Mouse (Mus musculus) T-helper 2 cell (primary cell): ENCODE data around the gene Yipf7.

Experiments used
- in situ Hi-C: fragments of 300-600 bp; cut with MboI, MseI; formaldehyde crosslinking; loops from one replicate; pipeline ENCODE4 v1.15.1; 2025; ENCODE audit warnings: high pct_unique_total_duplicates

The Yipf7 gene

GRCm38 (mm10) chr5:69542489-69542888 is at the start of gene Yipf7:
Gene Yipf7, minus strand, starts transcription at chr5:69542648.
- in situ Hi-C loops = no loop called here

- in situ Hi-C loops = no loop called here
Observed at GRCm38 (mm10) chr5:69591640-69592461, 49.4 kb upstream of the Yipf7 start, which contains the start of gene Gnpda2. Gene Gnpda2, minus strand, starts transcription at chr5:69592340.

DNA sequence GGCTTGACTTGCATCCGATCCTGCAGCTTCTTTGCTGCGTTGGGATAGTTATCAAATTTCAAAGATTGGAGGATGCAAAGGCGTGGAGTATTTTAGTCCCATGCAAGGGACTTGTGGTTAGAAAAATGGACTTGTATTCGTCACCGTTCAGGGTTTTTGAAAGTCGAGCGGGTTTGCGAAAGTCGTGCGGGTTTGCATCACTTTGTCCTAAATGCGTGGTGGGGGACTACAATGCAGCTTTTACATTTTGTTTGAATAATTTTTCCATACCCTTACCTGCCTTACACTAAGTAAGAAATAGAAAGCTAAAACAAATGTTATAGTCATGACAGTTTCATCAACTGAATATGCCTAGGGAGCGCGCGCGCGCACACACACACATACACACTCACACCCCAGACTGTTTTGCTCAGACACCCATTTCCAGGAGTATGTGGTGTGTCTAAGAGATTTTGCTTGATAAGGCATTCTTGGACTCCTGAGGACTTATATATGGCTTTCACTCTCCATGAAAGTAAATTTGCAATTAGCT is 15.0 kb upstream of the Yipf7 start:
- in situ Hi-C loops = no loop called here

GRCm38 (mm10) chr5:69556628-69557403 is 14.4 kb upstream of the Yipf7 start, which contains the start of gene Guf1:
Gene Guf1, plus strand, starts transcription at chr5:69556923.
- in situ Hi-C loops = no loop called here

DNA sequence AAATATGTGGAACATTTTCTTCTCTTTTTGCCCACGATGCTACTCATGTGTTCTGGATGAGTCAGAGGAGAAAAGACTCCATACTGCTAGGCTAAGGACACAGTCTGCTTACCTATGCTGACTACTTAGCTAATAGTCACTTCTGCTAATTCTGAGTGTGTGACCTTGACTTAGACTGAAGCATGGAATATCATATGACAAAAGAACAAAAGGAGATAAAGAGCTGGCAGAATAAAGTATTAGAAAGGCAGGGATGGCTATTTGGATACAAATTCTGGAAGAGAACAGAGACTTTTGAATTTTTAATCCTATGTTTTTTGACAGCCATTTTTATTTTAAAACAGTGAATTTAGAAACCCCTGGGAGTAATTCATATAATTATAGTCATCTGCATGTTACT is 768 bp downstream of the Yipf7 start:
- in situ Hi-C loops = no loop called here

DNA sequence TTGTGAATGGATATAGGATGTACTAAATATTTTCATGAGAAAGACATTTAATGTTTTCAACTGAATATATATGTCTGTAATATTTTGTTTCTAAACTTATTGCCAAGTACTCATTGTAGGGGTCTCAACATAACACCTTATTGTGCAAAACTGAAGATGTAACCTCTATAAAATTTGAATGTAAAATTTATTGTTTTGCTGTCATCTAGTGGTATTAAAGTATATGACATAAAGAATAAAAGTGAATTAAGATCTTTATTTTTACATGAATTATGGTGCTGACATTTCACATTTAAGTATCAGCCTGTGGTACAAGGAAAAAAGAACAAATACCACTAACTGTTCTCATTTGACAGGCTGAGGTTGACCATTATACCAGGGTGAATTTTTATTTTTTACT is 18.5 kb downstream of the Yipf7 start:
- in situ Hi-C loops = no loop called here

GRCm38 (mm10) chr5:69522064-69522463 is 20.4 kb downstream of the Yipf7 start:
- in situ Hi-C loops = no loop called here

DNA sequence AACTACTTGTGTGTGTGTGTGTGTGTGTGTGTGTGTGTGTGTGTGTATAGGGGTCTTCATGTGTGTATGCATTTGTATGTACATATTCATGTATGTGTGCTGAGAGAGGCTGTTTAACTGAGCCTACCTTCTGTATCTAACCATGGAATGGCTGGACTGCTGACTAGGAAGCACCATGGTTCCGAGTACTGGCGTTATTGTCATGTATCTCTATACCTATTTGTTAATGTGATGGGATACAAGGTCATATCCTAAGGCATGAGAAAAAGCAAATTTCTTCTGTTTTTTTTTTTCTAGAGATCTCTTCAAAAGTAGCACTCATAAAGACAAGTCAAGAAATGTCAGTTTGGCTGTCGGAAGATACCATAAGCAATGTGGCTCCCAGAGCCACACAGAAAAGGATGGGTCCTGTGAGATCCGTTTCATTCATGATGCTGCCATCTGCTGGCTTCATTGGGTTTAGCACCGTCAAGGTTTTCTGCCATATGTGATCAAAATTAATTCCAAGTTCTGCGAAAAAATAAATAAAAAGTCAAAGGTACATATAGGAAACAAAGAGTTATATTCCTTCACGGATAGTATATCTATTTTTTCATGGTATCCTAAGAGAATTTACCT is 21.7 kb downstream of the Yipf7 start:
- in situ Hi-C loops = no loop called here

DNA sequence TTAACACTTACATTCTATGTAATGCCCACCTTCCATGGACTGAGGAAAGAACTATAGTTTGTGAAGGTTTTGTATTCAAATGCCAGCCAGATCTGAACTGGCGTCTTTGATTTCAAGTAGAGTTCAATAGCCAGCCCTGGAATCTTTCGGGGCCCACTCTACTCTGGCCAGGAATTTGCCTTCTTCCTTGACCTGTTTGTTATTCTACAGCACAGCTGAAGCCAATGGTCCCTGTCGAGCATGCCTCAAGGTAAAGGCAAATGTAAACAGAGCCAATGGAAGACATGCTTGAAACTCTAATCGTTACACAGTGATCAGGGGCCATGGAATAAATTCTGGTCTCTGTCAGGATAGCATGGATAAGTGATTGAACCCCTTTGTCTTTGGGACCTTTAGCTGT is 30.2 kb downstream of the Yipf7 start:
- in situ Hi-C loops = no loop called here

GRCm38 (mm10) chr5:69511631-69512030 is 30.8 kb downstream of the Yipf7 start:
- in situ Hi-C loops = no loop called here

- in situ Hi-C loops = no loop called here
Observed at GRCm38 (mm10) chr5:69507045-69507444, 35.4 kb downstream of the Yipf7 start.

DNA sequence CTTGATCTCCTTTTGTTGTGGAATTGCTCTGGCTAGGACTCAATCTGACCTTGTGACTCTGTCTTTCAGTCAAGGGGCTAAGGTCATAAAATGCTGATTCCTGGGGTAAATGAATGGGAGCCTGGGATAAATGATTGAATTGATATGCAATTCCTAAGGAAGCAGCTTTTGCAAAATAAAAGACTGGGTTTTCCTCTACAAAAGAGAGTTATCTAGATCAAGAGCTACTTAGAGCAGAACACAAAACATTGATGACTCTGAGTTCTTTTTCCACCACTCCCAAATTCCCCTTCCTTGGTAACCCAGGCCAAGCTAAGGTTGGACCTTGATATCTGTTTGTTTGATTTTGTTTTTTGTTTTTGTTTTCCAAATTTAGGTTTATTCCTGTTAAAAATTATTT is 53.4 kb downstream of the Yipf7 start:
- in situ Hi-C loops = no loop called here

GRCm38 (mm10) chr5:69467520-69467919 is 74.9 kb downstream of the Yipf7 start:
- in situ Hi-C loops = no loop called here
